Mouse (Mus musculus) Patski (cell line): ENCODE data around the gene Llgl1. TPM values are rescaled to one million over a fixed set of nuclear protein-coding genes. Genes with fewer than 3 reads are reported as not detected.

Experiments used
- ATAC-seq: fragments of 100-300 bp; one replicate; pipeline ENCODE4 v1.8.0; 2021
- CTCF ChIA-PET: fragments of 350-600 bp; sonication (Branson Sonifier 250); formaldehyde crosslinking; loops from one replicate; lab custom pipeline; 2022; ENCODE audit warnings: inconsistent platforms; lab: Charles Lee
- POLR2A ChIA-PET: fragments of 350-600 bp; sonication (Branson Sonifier 250); formaldehyde crosslinking; loops from one replicate; lab custom pipeline; 2022; ENCODE audit warnings: antibody characterized with exemption, inconsistent platforms; lab: Charles Lee
- DNase-seq: peaks from one replicate; pipeline ENCODE4 v3.0.0-alpha.2; 2011; ENCODE audit warnings: low read depth, low spot score
- H3K27me3 ChIP-seq: fragments of 371-371 bp; one replicate; pipeline ENCODE4 v1.5.1; 2021
- CTCF ChIP-seq: fragments of 100-300 bp; IDR thresholded peaks from one replicate; pipeline ENCODE4 v1.5.1; 2021
- in situ Hi-C: fragments of 300-500 bp; cut with MboI; formaldehyde crosslinking; loops from 3 replicates; pipeline ENCODE4 v1.11.1; 2018; ENCODE audit warnings: low pct_unique_long_range_greater_than_20kb, mixed read lengths
- polyA plus RNA-seq: library from polyadenylated mRNA; unstranded; gene quantifications from one replicate; pipeline ENCODE4 v1.2.3, GENCODE M21; 2021

The Llgl1 gene
- polyA plus RNA-seq, 1 experiment from 2014 or later = 54.0 TPM

DNA sequence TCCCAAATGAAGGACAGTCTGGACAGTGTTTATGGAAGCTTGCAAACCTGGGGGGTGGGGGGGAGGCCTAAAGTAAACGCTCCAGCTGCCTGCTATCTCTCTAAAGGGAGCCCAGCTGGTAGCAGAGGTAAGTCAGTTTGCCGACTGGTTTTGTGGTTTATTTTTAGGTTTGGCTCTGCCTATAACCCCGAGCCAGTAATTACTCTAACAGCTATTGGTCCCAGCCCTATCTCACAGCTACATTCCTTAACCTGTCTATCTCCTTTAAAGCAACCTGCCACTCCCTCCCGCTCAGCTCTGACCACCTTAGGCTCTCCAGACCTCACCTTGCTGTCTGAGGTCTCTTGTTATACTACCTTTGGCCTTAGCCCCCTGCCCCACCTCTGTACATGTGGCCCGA lies 19.7 kb downstream of the Llgl1 start:
- CTCF ChIA-PET = interaction anchor here (2.7 kb wide), 1 partner anchor 9 kb away, joined by 8 read pairs; the partner anchor contains the start of gene Mief2
- TF ChIP-seq CTCF = no peak

DNA sequence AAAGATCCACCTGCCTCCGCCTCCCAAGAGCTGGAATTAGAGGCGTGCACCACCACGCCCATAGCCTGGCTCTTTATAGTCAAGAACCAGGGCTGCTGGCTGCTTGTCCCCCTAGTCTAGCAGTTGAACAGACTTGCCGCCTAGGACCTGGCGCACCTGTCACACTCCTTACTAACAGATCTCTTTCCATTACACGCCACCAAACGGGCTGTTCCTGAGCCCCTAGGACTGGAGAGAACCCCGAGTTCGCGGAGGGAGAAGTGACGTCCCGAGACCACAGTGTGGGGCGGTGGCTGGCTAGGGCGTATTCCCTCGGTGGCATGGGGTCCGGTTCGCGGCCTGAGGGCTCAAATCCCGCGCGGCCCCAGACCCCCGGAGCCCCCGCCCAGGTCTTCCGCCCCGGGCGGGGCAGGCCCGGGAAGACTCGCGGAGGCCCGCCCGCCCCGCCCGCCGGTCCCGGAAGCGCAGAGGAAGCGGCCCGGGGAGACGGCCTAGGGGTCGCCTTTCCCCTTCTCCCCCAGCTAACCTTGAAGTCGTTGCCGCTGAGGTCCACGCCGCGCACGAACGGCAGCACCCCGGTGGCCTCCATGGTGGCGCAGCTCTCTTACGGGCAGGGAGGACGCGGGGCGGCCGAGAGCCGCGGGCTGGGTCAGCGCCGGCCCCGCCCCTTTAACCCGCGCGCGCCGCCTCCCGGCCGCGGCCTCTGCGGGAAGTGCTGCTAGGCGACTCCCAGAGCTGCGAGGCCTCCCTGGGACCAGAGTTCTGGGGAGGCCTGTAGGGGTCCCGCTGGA lies 27.3 kb downstream of the Llgl1 start, which contains the start of gene Flii:
Gene Flii, minus strand, starts transcription at position 663 of the 791 bp plus-strand sequence.
- in situ Hi-C loops = loop anchor here (10.0 kb wide), 1 partner anchor 108 kb away; the partner anchor contains the start of gene Dhrs7b
- no peak for TF ChIP-seq CTCF
- DNase-seq = no peak
- ChIA-PET CTCF (interaction anchor here (1.1 to 1.9 kb wide), 4 partner anchors 17 to 102 kb away, joined by 3 to 7 read pairs (median 5); partner anchors contain the start of gene Llgl1), POLR2A (interaction anchor here (0.5 to 1.2 kb wide), 5 partner anchors 19 to 345 kb away, joined by 3 to 6 read pairs (median 3); no protein-coding TSS in a partner anchor)
- no peaks in the 10 kb centered on the region for H3K27me3 ChIP-seq
- peak; percentile 70 for ATAC-seq

More for the DNA sequence above, 19.7 kb downstream of the Llgl1 start:
- in situ Hi-C loops = no loop called here
- no peak for DNase-seq
- H3K27me3 ChIP-seq = no peaks in the 10 kb centered on the region
- no peak for ATAC-seq
- POLR2A ChIA-PET = interaction anchor here (0.7 kb wide), 1 partner anchor 15 kb away, joined by 3 read pairs; no protein-coding TSS in a partner anchor

DNA sequence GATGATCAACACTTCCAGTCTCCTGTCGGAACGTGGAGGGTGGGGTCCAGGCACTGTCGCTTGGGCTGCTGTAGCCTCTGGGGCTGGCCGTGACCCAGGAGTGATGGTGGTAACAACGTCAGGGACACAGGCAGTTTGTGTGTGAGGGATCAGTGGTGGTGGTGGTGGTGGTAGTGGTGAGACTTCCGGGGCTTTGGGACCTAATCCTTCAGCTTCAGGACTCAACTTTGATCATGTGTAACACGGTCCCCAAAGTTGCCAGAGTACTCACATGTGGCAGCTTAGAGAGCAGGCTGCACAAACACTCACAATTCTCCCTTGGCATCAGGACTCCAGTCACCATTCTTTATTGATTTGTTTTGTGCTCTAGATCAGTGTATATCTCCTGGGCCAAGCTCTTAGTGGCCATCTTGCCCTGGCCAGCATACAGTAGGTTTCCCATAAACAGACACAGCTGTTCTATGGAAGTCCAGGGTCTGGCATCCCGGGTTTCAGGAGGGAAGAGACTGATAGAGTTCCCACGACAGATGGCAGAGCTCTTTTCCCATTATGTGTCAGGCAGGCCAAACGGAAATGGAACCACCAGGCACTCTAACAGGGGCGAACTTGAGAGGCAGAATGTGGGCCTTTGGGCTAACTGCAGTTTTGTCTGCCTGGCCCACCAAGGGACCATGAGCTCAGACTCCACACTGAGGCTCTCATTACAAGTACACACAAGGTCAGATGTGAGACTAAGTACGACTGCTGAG lies 28.0 kb downstream of the Llgl1 start:
- no peak for TF ChIP-seq CTCF
- ChIA-PET CTCF (interaction anchor here (1.1 to 2.0 kb wide), 4 partner anchors 9 to 29 kb away, joined by 5 to 8 read pairs (median 6); partner anchors contain the start of gene Llgl1), POLR2A (interaction anchor here (0.5 to 1.2 kb wide), 4 partner anchors 23 to 345 kb away, joined by 3 to 6 read pairs (median 3); no protein-coding TSS in a partner anchor)
- H3K27me3 ChIP-seq = no peaks in the 10 kb centered on the region
- in situ Hi-C loops = loop anchor here (10.0 kb wide), 1 partner anchor 107 kb away; the partner anchor contains the start of gene Dhrs7b
- ATAC-seq (no peak), DNase-seq (no peak)

DNA sequence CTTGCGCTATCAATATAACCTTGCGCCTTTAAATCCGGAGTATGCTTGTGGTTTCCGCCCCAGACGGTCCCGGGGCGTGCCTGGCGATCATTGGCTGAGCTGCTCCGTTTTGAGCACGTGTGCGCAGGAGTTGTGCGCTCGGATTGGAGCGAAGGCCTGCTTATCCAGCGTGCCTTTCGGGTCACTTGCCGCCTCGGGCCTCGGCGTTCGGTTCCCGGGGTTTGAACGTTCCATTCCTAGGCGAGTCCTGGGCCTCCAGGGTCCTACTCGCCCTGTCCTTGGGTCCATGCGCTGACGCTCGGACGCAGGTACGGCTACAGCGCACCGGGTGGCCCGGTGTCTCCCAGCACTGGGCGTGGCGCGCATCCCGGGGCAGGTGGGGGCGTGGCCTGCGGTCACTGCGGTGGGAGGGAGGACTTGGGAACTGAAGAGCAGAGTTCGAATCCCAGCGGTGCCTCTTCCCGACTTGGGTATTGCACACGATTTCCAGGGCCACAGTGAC lies 28.8 kb downstream of the Llgl1 start, which contains the start of gene Mief2:
Gene Mief2, plus strand, starts transcription at position 139 of the 502 bp plus-strand sequence.
- DNase-seq (peak; percentile 81), ATAC-seq (peak; percentile 77)
- no peak for TF ChIP-seq CTCF
- H3K27me3 ChIP-seq = no peaks in the 10 kb centered on the region
- ChIA-PET CTCF (interaction anchor here (1.1 to 2.0 kb wide), 4 partner anchors 10 to 29 kb away, joined by 5 to 8 read pairs (median 6); partner anchors contain the start of gene Llgl1), POLR2A (interaction anchor here (1.0 kb wide), 1 partner anchor 24 kb away, joined by 6 read pairs; no protein-coding TSS in a partner anchor)
- in situ Hi-C loops = loop anchor here (10.0 kb wide), 1 partner anchor 106 kb away; the partner anchor contains the start of gene Dhrs7b

DNA sequence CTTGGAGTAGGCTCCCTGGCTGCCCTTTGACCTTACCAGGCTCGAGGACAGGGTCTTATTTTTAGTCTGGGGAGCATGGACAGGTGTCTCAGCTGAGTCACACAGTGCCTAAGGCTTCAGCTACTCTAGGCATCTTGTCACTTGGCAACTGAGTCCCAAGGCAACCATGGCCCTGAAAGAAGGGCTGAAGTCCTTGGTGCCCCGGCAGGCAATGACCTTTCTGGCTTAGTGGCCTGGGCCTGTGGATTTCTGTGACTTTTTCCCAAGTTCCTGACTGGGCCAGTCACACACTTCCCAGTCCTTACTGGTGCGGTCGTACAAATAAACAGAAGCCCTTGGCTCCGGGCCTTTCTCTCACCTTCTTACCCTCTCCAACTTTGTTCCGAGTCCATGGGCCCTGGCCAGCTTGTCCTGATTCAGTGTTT lies 29.7 kb downstream of the Llgl1 start:
- no peak for TF ChIP-seq CTCF
- DNase-seq = no peak
- ChIA-PET POLR2A (interaction anchor here (0.6 kb wide), 1 partner anchor 487 kb away, joined by 3 read pairs; no protein-coding TSS in a partner anchor), CTCF (interaction anchor here (1.0 to 2.0 kb wide), 2 partner anchors 11 to 42 kb away, joined by 4 to 8 read pairs; no protein-coding TSS in a partner anchor)
- no peaks in the 10 kb centered on the region for H3K27me3 ChIP-seq
- ATAC-seq = no peak
- in situ Hi-C loops = loop anchor here (10.0 kb wide), 1 partner anchor 106 kb away; the partner anchor contains the start of gene Dhrs7b

DNA sequence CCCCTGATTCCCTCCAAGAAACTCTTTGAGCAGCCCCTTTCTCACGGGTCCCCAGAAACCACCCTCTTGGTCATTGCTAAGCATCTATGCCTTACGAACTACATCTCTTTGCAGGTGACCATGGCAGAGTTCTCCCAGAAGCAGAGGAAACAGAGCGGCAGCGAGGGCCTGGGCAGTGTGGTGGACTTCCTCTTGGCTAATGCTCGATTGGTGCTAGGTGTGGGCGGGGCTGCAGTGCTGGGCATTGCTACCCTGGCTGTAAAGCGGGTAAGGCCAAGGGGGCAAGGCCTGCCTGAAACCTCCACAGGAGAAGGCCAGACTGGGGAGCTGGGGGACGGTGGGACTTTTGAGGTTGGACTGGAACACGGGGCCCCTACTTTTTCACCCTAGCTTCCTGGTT lies 30.6 kb downstream of the Llgl1 start:
- ChIA-PET CTCF (no interaction called here), POLR2A (no interaction called here)
- ATAC-seq (no peak), DNase-seq (no peak)
- H3K27me3 ChIP-seq = no peaks in the 10 kb centered on the region
- no peak for TF ChIP-seq CTCF
- in situ Hi-C loops = no loop called here

GRCm38 (mm10) chr11:60731251-60731650 lies 31.7 kb downstream of the Llgl1 start:
- DNase-seq (no peak), ATAC-seq (no peak)
- CTCF ChIA-PET = no interaction called here
- no peak for TF ChIP-seq CTCF
- POLR2A ChIA-PET = no interaction called here
- in situ Hi-C loops = no loop called here
- H3K27me3 ChIP-seq = no peaks in the 10 kb centered on the region

DNA sequence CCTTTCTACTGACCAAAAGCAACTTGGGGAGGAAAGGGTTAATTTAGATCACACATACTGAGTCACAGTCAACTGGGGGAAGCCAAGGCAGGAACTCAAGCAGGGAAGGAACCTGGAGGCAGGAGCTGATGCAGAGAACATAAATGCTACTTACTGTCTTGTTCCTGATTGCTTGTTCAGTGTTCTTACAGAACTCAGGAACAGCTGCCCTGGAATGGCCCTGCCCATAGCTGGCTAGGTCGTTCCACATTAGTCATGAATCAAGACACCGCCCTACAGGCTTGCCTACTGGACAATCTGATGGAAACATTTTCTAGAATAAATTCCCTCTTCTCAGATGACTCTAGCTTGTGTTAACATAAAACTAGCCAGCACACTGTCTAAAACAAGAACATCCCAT lies 34.7 kb downstream of the Llgl1 start:
- no peak for DNase-seq
- ATAC-seq = no peak
- CTCF ChIA-PET = interaction anchor here (0.9 kb wide), 2 partner anchors 10 to 18 kb away, joined by 3 to 4 read pairs; no protein-coding TSS in a partner anchor
- no peak for TF ChIP-seq CTCF
- in situ Hi-C loops = no loop called here
- no peaks in the 10 kb centered on the region for H3K27me3 ChIP-seq
- POLR2A ChIA-PET = interaction anchor here (1.7 kb wide), 1 partner anchor 28 kb away, joined by 4 read pairs; no protein-coding TSS in a partner anchor

GRCm38 (mm10) chr11:60735191-60735590 lies 35.7 kb downstream of the Llgl1 start:
- H3K27me3 ChIP-seq = no peaks in the 10 kb centered on the region
- TF ChIP-seq CTCF = no peak
- ChIA-PET POLR2A (interaction anchor here (1.7 kb wide), 1 partner anchor 27 kb away, joined by 4 read pairs; no protein-coding TSS in a partner anchor), CTCF (interaction anchor here (0.7 kb wide), 1 partner anchor 92 kb away, joined by 4 read pairs; no protein-coding TSS in a partner anchor)
- DNase-seq (no peak), ATAC-seq (no peak)
- in situ Hi-C loops = no loop called here
